Mouse (Mus musculus): Measurements from ENCODE around the gene Tapbp. TPM values are rescaled to one million over a fixed set of nuclear protein-coding genes. Genes with fewer than 3 reads are reported as not detected.
A peak's percentile ranks its signal among the peaks of the same experiment; 100 is the strongest.

Tapbp gene
- polyA plus RNA-seq, 1 experiment = 225 TPM

DNA sequence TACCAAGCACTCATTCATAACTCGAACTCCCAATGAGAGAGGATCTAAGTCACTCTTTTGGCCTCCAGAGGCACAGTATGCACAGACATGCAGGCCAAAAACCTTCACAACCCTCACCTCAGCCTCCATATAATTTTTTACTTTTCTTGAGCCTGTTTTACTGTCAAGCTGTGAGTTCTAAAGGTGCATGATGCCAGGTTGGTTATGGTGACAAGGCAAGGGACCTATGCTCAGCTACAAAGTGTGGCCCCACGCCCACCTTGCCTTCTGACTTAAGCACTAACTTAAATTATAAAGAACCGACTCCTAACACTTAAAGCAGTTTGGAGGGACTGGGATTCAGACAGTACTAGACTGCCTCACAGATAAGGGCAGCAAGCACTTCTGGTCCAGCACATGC is 37.6 kb downstream of the Tapbp start:
- Histone ChIP-seq H3K4me1 (ENCODE audit: control insufficient read depth, insufficient read depth, low read length) (peaks cover 20% of the 10 kb centered on the region), H3K4me3 (replicated peaks; ENCODE audit: extremely low read depth, low read depth, low read length) (no peak overlapping the region)
- DNase-seq = no peak
- WGBS = 76% methylated on average over 3 of the region's 3 CpGs
- TF ChIP-seq CTCF (IDR thresholded peaks at IDR 0.05; ENCODE audit: insufficient read depth, low read length) (no peak), POLR2A (IDR thresholded peaks at IDR 0.05; ENCODE audit: borderline replicate concordance, extremely low read depth, low read depth, low read length) (no peak)

DNA sequence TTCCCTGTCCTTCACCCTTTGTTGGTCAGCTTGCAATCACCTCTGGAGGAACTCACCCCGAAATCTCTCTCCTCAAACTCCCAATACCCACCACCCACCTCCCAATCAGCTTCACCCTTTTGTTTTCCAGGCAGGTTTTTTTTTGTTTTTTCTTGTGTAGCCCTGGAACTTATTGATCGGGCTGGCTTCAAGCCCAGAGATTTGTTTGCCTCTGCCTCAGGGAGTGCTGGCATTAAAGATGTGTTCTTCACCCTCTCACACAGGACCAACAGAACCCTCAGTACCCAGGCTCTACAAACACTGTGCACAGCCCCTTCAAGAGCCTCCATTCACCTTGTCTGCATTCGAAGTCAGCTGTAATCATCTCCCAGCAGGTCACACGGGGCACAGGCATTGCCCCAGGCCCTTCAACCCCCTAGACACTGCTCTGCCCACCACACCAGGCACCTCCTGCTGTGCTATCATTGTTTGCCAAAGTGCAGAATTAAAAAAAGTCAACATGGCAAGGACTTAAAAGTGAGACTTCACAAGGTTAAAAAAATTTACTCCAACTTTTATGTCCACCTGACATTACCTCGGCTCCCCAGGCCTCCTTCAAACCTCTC is 38.4 kb downstream of the Tapbp start:
- Histone ChIP-seq H3K4me3 (replicated peaks; ENCODE audit: extremely low read depth, low read depth, low read length) (no peak overlapping the region), H3K4me1 (ENCODE audit: control insufficient read depth, insufficient read depth, low read length) (peaks cover 20% of the 10 kb centered on the region)
- DNase-seq = no peak
- 34% methylated on average over 5 of the region's 5 CpGs for WGBS
- TF ChIP-seq POLR2A (IDR thresholded peaks at IDR 0.05; ENCODE audit: borderline replicate concordance, extremely low read depth, low read depth, low read length) (no peak), CTCF (IDR thresholded peaks at IDR 0.05; ENCODE audit: insufficient read depth, low read length) (no peak)

DNA sequence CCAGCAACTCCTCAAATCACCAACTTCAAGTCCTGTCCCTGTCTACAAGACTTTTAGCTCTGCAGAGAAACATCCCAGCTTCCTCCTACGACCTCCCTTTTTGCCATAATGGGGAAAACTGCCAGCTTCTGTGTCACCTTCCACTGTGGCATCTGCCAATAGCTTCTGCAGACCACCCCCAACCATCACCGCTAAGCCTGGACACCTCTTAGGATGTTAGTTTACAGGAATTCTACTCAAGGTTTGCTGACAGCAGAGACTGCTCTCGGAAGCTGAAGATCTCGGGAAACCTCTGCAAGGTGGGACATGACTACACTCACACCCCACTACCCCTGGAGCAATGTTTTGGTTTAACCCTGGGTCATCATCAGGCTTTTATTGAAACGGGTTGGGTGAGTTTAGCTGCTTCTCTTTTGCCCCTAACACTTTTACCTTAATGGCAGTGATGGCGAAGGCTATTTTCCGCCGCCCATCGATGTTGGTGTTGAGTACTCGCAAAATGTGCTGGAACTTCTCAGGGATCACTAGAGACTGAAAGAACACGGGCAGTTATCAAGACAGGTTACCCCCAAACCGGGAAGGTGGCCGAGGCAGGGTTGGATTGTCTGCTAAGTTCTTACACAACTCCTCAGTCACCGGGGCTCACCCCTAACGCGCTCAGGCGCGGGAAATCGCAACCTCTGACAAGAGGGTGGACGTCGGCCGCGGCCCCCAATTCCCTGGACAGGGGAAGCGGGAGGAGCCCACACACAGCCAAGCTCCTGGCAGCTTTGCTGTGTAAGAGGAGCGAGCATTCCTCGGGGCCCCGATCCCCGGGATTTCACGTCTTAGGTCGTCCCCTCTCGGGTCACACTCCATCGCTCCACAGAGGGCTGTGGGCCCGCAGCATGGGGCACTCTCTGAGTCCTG is 39.2 kb downstream of the Tapbp start:
- DNase-seq = no peak
- H3K4me3 ChIP-seq (replicated peaks; ENCODE audit: extremely low read depth, low read depth, low read length) = peak overlapping the region; percentile 67
- WGBS = 1% methylated on average over 33 of the region's 33 CpGs
- TF ChIP-seq CTCF (IDR thresholded peaks at IDR 0.05; ENCODE audit: insufficient read depth, low read length) (no peak), POLR2A (IDR thresholded peaks at IDR 0.05; ENCODE audit: borderline replicate concordance, extremely low read depth, low read depth, low read length) (no peak)
- peaks cover 17% of the 10 kb centered on the region for H3K4me1 ChIP-seq (ENCODE audit: control insufficient read depth, insufficient read depth, low read length)

DNA sequence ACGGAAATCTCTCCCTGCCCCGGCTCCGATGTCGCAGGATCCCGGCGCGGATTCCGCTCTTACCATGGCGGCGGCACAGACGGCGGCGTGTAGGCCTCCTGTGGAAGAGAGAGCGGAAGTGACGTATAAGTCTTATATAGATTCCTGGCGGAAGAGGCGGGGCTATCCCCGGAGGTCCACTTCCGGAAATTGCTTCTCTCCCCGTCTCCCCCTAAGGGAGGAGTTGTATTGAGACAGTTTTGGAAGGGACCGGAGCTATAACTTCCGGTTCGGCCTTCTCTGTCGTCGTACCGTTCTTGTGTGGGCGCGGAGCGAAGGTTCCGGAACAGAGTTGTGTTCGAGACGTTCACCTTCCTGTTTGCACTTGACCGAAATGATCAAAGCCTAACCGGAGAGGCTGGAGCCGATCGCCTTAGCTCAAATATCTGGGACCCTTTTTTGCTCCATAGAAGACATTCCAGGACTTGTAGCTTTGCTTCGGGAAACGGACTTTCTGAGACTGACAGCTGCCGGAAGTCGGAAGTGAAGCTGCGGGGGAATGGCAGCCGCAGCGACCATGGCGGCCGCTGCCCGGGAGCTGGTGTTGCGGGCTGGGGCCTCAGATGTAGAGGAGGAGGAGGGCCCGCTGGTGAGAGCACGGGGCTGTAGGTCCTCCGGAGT is 40.0 kb downstream of the Tapbp start, which contains the start of the genes Vps52 and Rps18:
TSS of gene Vps52 (plus strand) at position 258 of the 660 bp plus-strand sequence.
TSS of gene Rps18 (minus strand) at position 447 of the 660 bp plus-strand sequence.
- TF ChIP-seq POLR2A (IDR thresholded peaks at IDR 0.05; ENCODE audit: borderline replicate concordance, extremely low read depth, low read depth, low read length) (peak; percentile 94), CTCF (IDR thresholded peaks at IDR 0.05; ENCODE audit: insufficient read depth, low read length) (no peak)
- under 1% methylated on average over 50 of the region's 50 CpGs for WGBS
- peak; percentile 96 for DNase-seq
- Histone ChIP-seq H3K4me3 (replicated peaks; ENCODE audit: extremely low read depth, low read depth, low read length) (peak within 1 kb of the TSS; percentile 82), H3K4me1 (ENCODE audit: control insufficient read depth, insufficient read depth, low read length) (peaks cover 14% of the 10 kb centered on the region)

DNA sequence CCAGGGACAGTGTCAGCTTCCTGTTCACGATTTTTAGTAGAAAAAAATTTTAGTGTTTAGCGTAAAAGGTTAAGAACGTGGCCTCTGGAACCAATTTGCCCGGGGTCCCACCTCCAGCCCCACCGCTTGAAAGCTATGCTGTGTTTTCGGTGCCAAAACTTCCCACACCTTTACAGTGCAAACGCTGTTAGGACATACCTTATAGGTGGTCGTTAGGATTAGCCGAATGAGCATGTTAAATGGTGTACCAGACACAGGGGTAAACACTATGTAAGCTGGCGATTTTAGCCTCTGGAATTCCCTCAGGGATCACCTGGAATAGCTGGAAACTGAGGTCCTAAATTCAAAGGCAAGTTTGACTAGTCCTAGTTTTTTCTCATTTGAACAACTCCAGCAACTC is 40.6 kb downstream of the Tapbp start:
- 5% methylated on average over 10 of the region's 10 CpGs for WGBS
- no peak for DNase-seq
- no peak for TF ChIP-seq CTCF (IDR thresholded peaks at IDR 0.05; ENCODE audit: insufficient read depth, low read length)
- TF ChIP-seq POLR2A (IDR thresholded peaks at IDR 0.05; ENCODE audit: borderline replicate concordance, extremely low read depth, low read depth, low read length) = no peak
- H3K4me1 ChIP-seq (ENCODE audit: control insufficient read depth, insufficient read depth, low read length) = peaks cover 14% of the 10 kb centered on the region
- H3K4me3 ChIP-seq (replicated peaks; ENCODE audit: extremely low read depth, low read depth, low read length) = peak overlapping the region; percentile 82

DNA sequence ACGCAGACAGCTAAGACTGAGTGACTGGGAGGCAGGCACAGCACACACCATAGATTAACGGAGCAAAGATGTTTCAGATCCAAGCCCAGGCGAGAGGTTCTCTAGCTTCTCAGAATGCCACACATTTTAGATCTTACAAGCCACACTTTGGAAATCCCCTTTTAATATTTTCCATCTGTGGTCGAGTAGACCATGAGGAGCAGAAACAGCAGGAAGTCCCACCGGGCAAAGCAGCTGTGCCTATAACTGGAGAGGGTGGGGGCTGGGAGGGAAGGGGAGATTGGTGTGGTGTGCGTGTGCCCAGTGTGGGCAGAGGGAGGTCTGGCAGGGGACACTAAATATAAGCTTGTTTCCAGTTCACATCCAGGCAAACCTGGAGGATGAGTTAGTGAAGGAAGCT is 41.8 kb downstream of the Tapbp start:
- 74% methylated on average over 6 of the region's 6 CpGs for WGBS
- TF ChIP-seq POLR2A (IDR thresholded peaks at IDR 0.05; ENCODE audit: borderline replicate concordance, extremely low read depth, low read depth, low read length) (no peak), CTCF (IDR thresholded peaks at IDR 0.05; ENCODE audit: insufficient read depth, low read length) (no peak)
- DNase-seq = no peak

DNA sequence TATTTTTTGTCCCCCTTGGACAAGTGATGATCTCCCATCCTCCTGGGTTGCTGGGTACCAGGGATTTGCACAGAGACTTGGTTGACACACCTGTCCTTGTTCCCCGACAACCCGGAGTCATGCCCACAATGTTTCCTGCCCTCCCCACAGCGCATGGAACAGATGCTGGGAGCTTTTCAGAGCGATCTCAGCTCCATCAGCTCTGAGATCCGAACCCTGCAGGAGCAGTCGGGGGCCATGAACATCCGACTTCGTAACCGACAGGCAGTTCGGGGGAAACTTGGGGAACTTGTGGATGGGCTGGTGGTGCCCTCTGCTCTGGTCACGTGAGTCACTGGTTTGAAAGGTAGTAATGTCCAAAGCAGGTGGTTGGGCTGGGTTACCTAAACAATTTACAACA is 42.8 kb downstream of the Tapbp start:
- DNase-seq = no peak
- no peak overlapping the region for H3K4me3 ChIP-seq (replicated peaks; ENCODE audit: extremely low read depth, low read depth, low read length)

More for the DNA sequence above, 41.8 kb downstream of the Tapbp start:
- no peak overlapping the region for H3K4me3 ChIP-seq (replicated peaks; ENCODE audit: extremely low read depth, low read depth, low read length)
- peaks cover 8% of the 10 kb centered on the region for H3K4me1 ChIP-seq (ENCODE audit: control insufficient read depth, insufficient read depth, low read length)

DNA sequence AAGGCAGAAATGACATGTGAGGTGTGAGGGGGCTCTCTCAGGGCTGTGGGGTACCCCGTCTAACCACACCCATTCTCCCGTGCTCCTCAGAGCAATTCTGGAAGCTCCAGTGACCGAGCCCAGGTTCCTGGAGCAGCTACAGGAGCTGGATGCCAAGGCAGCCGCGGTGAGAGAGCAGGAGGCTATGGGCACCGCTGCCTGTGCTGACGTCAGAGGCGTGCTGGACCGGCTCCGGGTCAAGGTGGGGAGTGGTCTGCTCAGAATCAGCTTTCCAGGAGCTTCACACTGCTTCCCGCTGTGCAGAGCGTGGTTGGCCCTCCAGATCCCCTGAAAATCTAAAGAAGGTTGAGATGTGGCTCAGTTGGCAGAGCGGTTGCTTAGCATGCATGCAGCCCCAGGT is 43.4 kb downstream of the Tapbp start:
- Histone ChIP-seq H3K4me3 (replicated peaks; ENCODE audit: extremely low read depth, low read depth, low read length) (no peak overlapping the region), H3K4me1 (ENCODE audit: control insufficient read depth, insufficient read depth, low read length) (peaks cover 8% of the 10 kb centered on the region)
- no peak for DNase-seq
- 95% methylated on average over 13 of the region's 13 CpGs for WGBS
- TF ChIP-seq POLR2A (IDR thresholded peaks at IDR 0.05; ENCODE audit: borderline replicate concordance, extremely low read depth, low read depth, low read length) (no peak), CTCF (IDR thresholded peaks at IDR 0.05; ENCODE audit: insufficient read depth, low read length) (no peak)

More for the DNA sequence above, 42.8 kb downstream of the Tapbp start:
- H3K4me1 ChIP-seq (ENCODE audit: control insufficient read depth, insufficient read depth, low read length) = peaks cover 8% of the 10 kb centered on the region
- TF ChIP-seq CTCF (IDR thresholded peaks at IDR 0.05; ENCODE audit: insufficient read depth, low read length) (no peak), POLR2A (IDR thresholded peaks at IDR 0.05; ENCODE audit: borderline replicate concordance, extremely low read depth, low read depth, low read length) (no peak)
- 95% methylated on average over 11 of the region's 11 CpGs for WGBS

DNA sequence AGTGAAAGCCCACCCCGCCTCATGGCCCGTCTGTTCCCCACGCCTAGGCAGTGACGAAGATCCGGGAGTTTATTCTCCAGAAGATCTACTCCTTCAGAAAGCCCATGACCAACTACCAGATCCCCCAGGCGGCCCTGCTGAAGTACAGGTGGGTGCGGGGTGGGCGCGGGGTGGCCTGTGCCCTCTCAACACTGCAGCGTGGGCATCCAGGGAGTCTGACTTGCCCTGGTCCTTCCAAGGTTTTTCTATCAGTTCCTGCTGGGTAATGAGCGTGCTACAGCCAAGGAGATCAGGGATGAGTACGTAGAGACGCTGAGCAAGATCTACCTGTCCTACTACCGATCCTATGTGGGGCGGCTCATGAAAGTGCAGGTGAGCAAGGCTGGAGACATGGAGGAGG is 44.2 kb downstream of the Tapbp start:
- TF ChIP-seq CTCF (IDR thresholded peaks at IDR 0.05; ENCODE audit: insufficient read depth, low read length) (no peak), POLR2A (IDR thresholded peaks at IDR 0.05; ENCODE audit: borderline replicate concordance, extremely low read depth, low read depth, low read length) (no peak)
- peaks cover 3% of the 10 kb centered on the region for H3K4me1 ChIP-seq (ENCODE audit: control insufficient read depth, insufficient read depth, low read length)
- DNase-seq = no peak
- H3K4me3 ChIP-seq (replicated peaks; ENCODE audit: extremely low read depth, low read depth, low read length) = no peak overlapping the region
- 92% methylated on average over 15 of the region's 15 CpGs for WGBS
